Mouse (Mus musculus): ENCODE measurements around the gene Etv3. TPM values are rescaled to one million over a fixed set of nuclear protein-coding genes. Genes with fewer than 3 reads are reported as not detected.

The Etv3 gene
- total and polyA plus RNA-seq, 3 experiments: 7.4 to 10.4 TPM; not detected in 1

GRCm38 (mm10) chr3:87528021-87528420, 2.8 kb downstream of the Etv3 start:
- Histone ChIP-seq H3K27me3 (ENCODE audit: control insufficient read depth in 1 of 2, insufficient read depth in 2 of 2, low read length in 2 of 2) (no peaks in the 10 kb centered on the region; a peak in 2 of 4 replicates), H3K9ac (ENCODE audit: control insufficient read depth, low read depth, low read length, poor library complexity, severe bottlenecking) (no peak overlapping the region), H3K27ac (ENCODE audit: control insufficient read depth, low read depth, low read length) (no peak overlapping the region), H3K4me3 (ENCODE audit: control insufficient read depth in 1 of 2, insufficient read depth in 1 of 2, low read depth in 2 of 2, low read length in 2 of 2) (no peak overlapping the region), H3K79me2 (ENCODE audit: control insufficient read depth, insufficient read depth, low read length, poor library complexity) (peaks cover 11% of the 10 kb centered on the region), H3K36me3 (ENCODE audit: control insufficient read depth in 1 of 2, insufficient read depth in 2 of 2, low read length in 2 of 2) (peaks cover 8 to 9% of the 10 kb centered on the region in 2 experiments), H3K9me3 (replicated peaks; ENCODE audit: insufficient read depth, low read length) (no peaks in the 10 kb centered on the region), H3K4me1 (ENCODE audit: control insufficient read depth in 1 of 2, insufficient read depth in 2 of 2, low read length in 2 of 2) (peaks cover 2 to 10% of the 10 kb centered on the region in 2 experiments; a peak in 3 of 4 replicates)
- no peak for TF ChIP-seq RCOR1 (IDR thresholded peaks at IDR 0.05; ENCODE audit: low read depth, low read length)
- TF ChIP-seq CHD1 (IDR thresholded peaks at IDR 0.05; ENCODE audit: low read depth, low read length): no peak
- no peak for TF ChIP-seq EP300 (IDR thresholded peaks at IDR 0.05; ENCODE audit: low read depth in 1 of 2, low read length in 2 of 2)
- no peak for TF ChIP-seq SMC3 (IDR thresholded peaks at IDR 0.05; ENCODE audit: low read depth, low read length)
- no peak for TF ChIP-seq MYB (IDR thresholded peaks at IDR 0.05; ENCODE audit: low read depth, low read length)
- TF ChIP-seq UBTF (IDR thresholded peaks at IDR 0.05; ENCODE audit: borderline replicate concordance, insufficient read depth, low read depth, low read length): no peak
- no peak for TF ChIP-seq E2F4 (IDR thresholded peaks at IDR 0.05; ENCODE audit: borderline replicate concordance, low read depth, low read length)
- TF ChIP-seq NRF1 (IDR thresholded peaks at IDR 0.05; ENCODE audit: insufficient read depth, low read depth, low read length, poor library complexity, severe bottlenecking): no peak
- no peak for TF ChIP-seq GABPA (IDR thresholded peaks at IDR 0.05; ENCODE audit: low read depth, low read length)
- TF ChIP-seq NELFE (IDR thresholded peaks at IDR 0.05; ENCODE audit: low read depth, low read length): no peak
- no peak for TF ChIP-seq TCF12 (IDR thresholded peaks at IDR 0.05; ENCODE audit: low read depth, low read length)
- no peak for TF ChIP-seq POLR2AphosphoS5 (IDR thresholded peaks at IDR 0.05; ENCODE audit: borderline replicate concordance, low read depth, low read length)
- TF ChIP-seq GATA1 (IDR thresholded peaks at IDR 0.05; ENCODE audit: low read depth, low read length): no peak
- DNase-seq (ENCODE audit: low read depth, low spot score): no peak

- no peaks in the 10 kb centered on the region for H3K9me3 ChIP-seq (replicated peaks; ENCODE audit: insufficient read depth, low read length)
- TF ChIP-seq POLR2AphosphoS2 (IDR thresholded peaks at IDR 0.05; ENCODE audit: low read length): no peak
- no peak for TF ChIP-seq EP300 (IDR thresholded peaks at IDR 0.05; ENCODE audit: low read depth in 1 of 2, low read length in 2 of 2)
- no peak for TF ChIP-seq HCFC1 (IDR thresholded peaks at IDR 0.05; ENCODE audit: low read depth, low read length)
- TF ChIP-seq SIN3A (IDR thresholded peaks at IDR 0.05; ENCODE audit: low read length): no peak
- no peak for TF ChIP-seq GATA1 (IDR thresholded peaks at IDR 0.05; ENCODE audit: low read depth, low read length)
- no peak for TF ChIP-seq MYB (IDR thresholded peaks at IDR 0.05; ENCODE audit: low read depth, low read length)
- TF ChIP-seq JUND (IDR thresholded peaks at IDR 0.05; ENCODE audit: low read depth, low read length): no peak
- TF ChIP-seq POLR2A (IDR thresholded peaks at IDR 0.05; ENCODE audit: control insufficient read depth in 1 of 2, insufficient read depth in 1 of 2, low read depth in 1 of 2, low read length in 2 of 2, poor library complexity in 1 of 2): no peak
- no peak for TF ChIP-seq ZNF384 (IDR thresholded peaks at IDR 0.05; ENCODE audit: low read depth, low read length)
- TF ChIP-seq RCOR1 (IDR thresholded peaks at IDR 0.05; ENCODE audit: low read depth, low read length): no peak
- no peak for TF ChIP-seq ZMIZ1 (IDR thresholded peaks at IDR 0.05; ENCODE audit: low read depth, low read length)
- no peak for TF ChIP-seq E2F4 (IDR thresholded peaks at IDR 0.05; ENCODE audit: borderline replicate concordance, low read depth, low read length)
- TF ChIP-seq POLR2AphosphoS5 (IDR thresholded peaks at IDR 0.05; ENCODE audit: borderline replicate concordance, low read depth, low read length): no peak
- no peak for TF ChIP-seq ELF1 (IDR thresholded peaks at IDR 0.05; ENCODE audit: low read depth, low read length)
- TF ChIP-seq RAD21 (IDR thresholded peaks at IDR 0.05; ENCODE audit: low read depth, low read length): no peak
- no peak overlapping the region for H3K9ac ChIP-seq (ENCODE audit: control insufficient read depth, low read depth, low read length, poor library complexity, severe bottlenecking)
- peaks cover 8 to 9% of the 10 kb centered on the region in 2 experiments for H3K36me3 ChIP-seq (ENCODE audit: control insufficient read depth in 1 of 2, insufficient read depth in 2 of 2, low read length in 2 of 2)
- H3K27me3 ChIP-seq (ENCODE audit: control insufficient read depth in 1 of 2, insufficient read depth in 2 of 2, low read length in 2 of 2): no peaks in the 10 kb centered on the region
- H3K4me1 ChIP-seq (ENCODE audit: control insufficient read depth in 1 of 2, insufficient read depth in 2 of 2, low read length in 2 of 2): peaks cover 2 to 10% of the 10 kb centered on the region in 2 experiments; a peak in 3 of 4 replicates
- H3K4me3 ChIP-seq (ENCODE audit: control insufficient read depth in 1 of 2, insufficient read depth in 1 of 2, low read depth in 2 of 2, low read length in 2 of 2): no peak overlapping the region
- H3K79me2 ChIP-seq (ENCODE audit: control insufficient read depth, insufficient read depth, low read length, poor library complexity): peaks cover 11% of the 10 kb centered on the region
- no peak for DNase-seq (ENCODE audit: low read depth, low spot score)
- no peak overlapping the region for H3K27ac ChIP-seq (ENCODE audit: control insufficient read depth, low read depth, low read length)
Measured at GRCm38 (mm10) chr3:87528841-87529240, 3.6 kb downstream of the Etv3 start.
